Mouse (Mus musculus): Measurements from ENCODE around the gene Dennd2a.

The Dennd2a gene

GRCm38 (mm10) chr6:39557723-39558261, at the start of gene Dennd2a:
Dennd2a (minus strand) TSS chr6:39557867.
- peak; percentile 55 to 82 for DNase-seq (ENCODE audit: low spot score in 2 of 2)

GRCm38 (mm10) chr6:39607365-39607764, 49.7 kb upstream of the Dennd2a start:
- no peak for DNase-seq (ENCODE audit: low spot score in 2 of 2)

- DNase-seq (ENCODE audit: low spot score in 2 of 2) = no peak
These were observed 49.2 kb upstream of the Dennd2a start for GRCm38 (mm10) chr6:39606862-39607261.

GRCm38 (mm10) chr6:39606056-39606455, 48.4 kb upstream of the Dennd2a start:
- DNase-seq (ENCODE audit: low spot score in 2 of 2) = no peak

GRCm38 (mm10) chr6:39604565-39604964, 46.9 kb upstream of the Dennd2a start:
- peak in 1 of 2 experiments; percentile 32 for DNase-seq (ENCODE audit: low spot score in 2 of 2)

GRCm38 (mm10) chr6:39601828-39602227, 44.2 kb upstream of the Dennd2a start:
- no peak for DNase-seq (ENCODE audit: low spot score in 2 of 2)

GRCm38 (mm10) chr6:39600851-39601250, 43.2 kb upstream of the Dennd2a start:
- no peak for DNase-seq (ENCODE audit: low spot score in 2 of 2)

GRCm38 (mm10) chr6:39592401-39593214, 34.9 kb upstream of the Dennd2a start, which contains the start of gene Ndufb2:
Ndufb2 (plus strand) TSS chr6:39592574.
- DNase-seq (ENCODE audit: low spot score in 2 of 2) = peak; percentile 84 to 96

GRCm38 (mm10) chr6:39591481-39591880, 33.8 kb upstream of the Dennd2a start:
- no peak for DNase-seq (ENCODE audit: low spot score in 2 of 2)

- no peak for DNase-seq (ENCODE audit: low spot score in 2 of 2)
These were observed 27.9 kb upstream of the Dennd2a start, which contains the start of gene Gm42420 for GRCm38 (mm10) chr6:39585517-39585916. Gm42420 (plus strand) TSS chr6:39585753.

GRCm38 (mm10) chr6:39581087-39581784, 23.6 kb upstream of the Dennd2a start:
- no peak for DNase-seq (ENCODE audit: low spot score in 2 of 2)

- DNase-seq (ENCODE audit: low spot score in 2 of 2) = no peak
These were observed 22.9 kb upstream of the Dennd2a start for GRCm38 (mm10) chr6:39580558-39580957.

GRCm38 (mm10) chr6:39579552-39579951, 21.9 kb upstream of the Dennd2a start:
- no peak for DNase-seq (ENCODE audit: low spot score in 2 of 2)

GRCm38 (mm10) chr6:39574951-39575350, 17.3 kb upstream of the Dennd2a start:
- no peak for DNase-seq (ENCODE audit: low spot score in 2 of 2)

GRCm38 (mm10) chr6:39574555-39574869, 16.8 kb upstream of the Dennd2a start:
- DNase-seq (ENCODE audit: low spot score in 2 of 2) = no peak

GRCm38 (mm10) chr6:39573791-39574554, 16.3 kb upstream of the Dennd2a start, which contains the start of gene Adck2:
Adck2 (plus strand) TSS chr6:39573873.
- DNase-seq (ENCODE audit: low spot score in 2 of 2) = peak in 1 of 2 experiments; percentile 74

- no peak for DNase-seq (ENCODE audit: low spot score in 2 of 2)
These were observed 12.8 kb upstream of the Dennd2a start for GRCm38 (mm10) chr6:39570426-39570825.

- no peak for DNase-seq (ENCODE audit: low spot score in 2 of 2)
These were observed 9.9 kb upstream of the Dennd2a start for GRCm38 (mm10) chr6:39567528-39567927.

GRCm38 (mm10) chr6:39562166-39563015, 4.7 kb upstream of the Dennd2a start:
- DNase-seq (ENCODE audit: low spot score in 2 of 2) = peak; percentile 62 to 96

GRCm38 (mm10) chr6:39559276-39559939, 1.7 kb upstream of the Dennd2a start:
- DNase-seq (ENCODE audit: low spot score in 2 of 2) = no peak
